14 mouse cellular contexts compared by ENCODE assay signal in the genomic region with DNA sequence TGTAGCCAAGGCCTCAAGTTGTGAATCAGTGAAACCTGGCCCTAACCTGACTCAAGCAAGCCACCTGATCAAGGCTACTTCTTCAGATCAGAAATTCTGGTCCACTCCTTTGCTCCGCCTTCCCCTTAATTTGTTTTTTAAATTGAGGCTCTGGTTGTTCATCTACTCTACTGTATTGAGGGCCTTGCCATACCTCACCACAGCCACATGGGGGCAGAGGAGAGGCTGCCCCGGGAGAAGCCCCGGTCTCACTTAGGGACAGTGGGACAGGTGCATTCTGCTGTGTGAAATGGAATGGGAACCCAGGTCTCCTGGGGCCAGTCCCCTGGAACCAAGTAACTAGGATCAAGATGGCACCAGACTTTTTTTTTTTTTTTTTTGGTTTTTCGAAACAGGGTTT. TPM values are rescaled to one million over a fixed set of nuclear protein-coding genes. Genes with fewer than 3 reads are reported as not detected.
A peak's percentile ranks its signal among the peaks of the same experiment; 100 is the strongest.
DNase-seq lines count a peak whose midpoint lies in the region; ATAC-seq and TF ChIP-seq lines count a peak whose summit lies in the region.
"Had no signal": no experiment of that assay in that cellular context is flagged by ENCODE, and none has a peak within 500 bp of the region (broad histone marks: within the 10 kb centered on the region; RNA-seq: fewer than 3 reads in every experiment).

No protein-coding gene starts in this region.

- no peak overlapping the region for H3K27ac ChIP-seq in forebrain, postnatal 0 days (ENCODE audit: low read depth, low read length)
- H3K27ac ChIP-seq in forebrain, embryonic 10.5 days: no peak overlapping the region
- H3K27ac ChIP-seq in lung, postnatal 0 days (ENCODE audit: low read length): no peak overlapping the region

- peak; percentile 37 for TF ChIP-seq CTCF in forebrain, postnatal 0 days (IDR thresholded peaks at IDR 0.05; ENCODE audit: low read depth)
- peak; percentile 64 for TF ChIP-seq CTCF in lung, postnatal 0 days (IDR thresholded peaks at IDR 0.05)

- H3K4me1 ChIP-seq in forebrain, postnatal 0 days (ENCODE audit: insufficient read depth): no peaks in the 10 kb centered on the region
- H3K4me1 ChIP-seq in forebrain, embryonic 10.5 days: peaks cover 20% of the 10 kb centered on the region
- no peaks in the 10 kb centered on the region for H3K4me1 ChIP-seq in lung, postnatal 0 days (ENCODE audit: insufficient read depth, low read depth, low read length)

- H3K4me3 ChIP-seq in forebrain, postnatal 0 days (ENCODE audit: low read depth, low read length): no peak overlapping the region
- H3K4me3 ChIP-seq in forebrain, embryonic 10.5 days: no peak overlapping the region
- H3K4me3 ChIP-seq in lung, postnatal 0 days (ENCODE audit: low read depth, low read length): no peak overlapping the region

- H3K27me3 ChIP-seq in forebrain, postnatal 0 days (ENCODE audit: insufficient read depth, low read length): no peaks in the 10 kb centered on the region
- 0 out of 2 replicates have a peak, but pooled peaks cover 1% of the 10 kb centered on the region for H3K27me3 ChIP-seq in forebrain, embryonic 10.5 days (ENCODE audit: poor library complexity, severe bottlenecking)
- H3K27me3 ChIP-seq in lung, postnatal 0 days (replicated peaks; ENCODE audit: insufficient read depth, low read length): no peaks in the 10 kb centered on the region

- H3K9me3 ChIP-seq in forebrain, postnatal 0 days (ENCODE audit: low read length): no peaks in the 10 kb centered on the region
- H3K9me3 ChIP-seq in forebrain, embryonic 10.5 days: no peaks in the 10 kb centered on the region
- no peaks in the 10 kb centered on the region for H3K9me3 ChIP-seq in lung, postnatal 0 days (ENCODE audit: low read length)

- ATAC-seq in forebrain, postnatal 0 days: no peak
- no peak for ATAC-seq in lung, postnatal 0 days
- ATAC-seq in common myeloid progenitor, adult 5-6 weeks (replicated peaks; ENCODE audit: low read depth, poor library complexity, severe bottlenecking): peak; percentile 83
- ATAC-seq: hindbrain, embryonic 16.5 days had no signal

- DNase-seq in forebrain, postnatal 0 days: no peak
- DNase-seq in forebrain, embryonic 10.5 days (ENCODE audit: extremely low spot score, low spot score): no peak
- no peak for DNase-seq in lung, postnatal 0 days (ENCODE audit: low spot score)
- DNase-seq in lung, postnatal 10 days: no peak
- DNase-seq in thymus, postnatal 25 days: peak; percentile 9
- DNase-seq in urinary bladder, postnatal 25 days (ENCODE audit: low spot score): no peak
- DNase-seq in retina, embryonic 14.5 days (ENCODE audit: low spot score): no peak
- DNase-seq: adrenal gland, postnatal 10 days; heart, adult 11 months; lung, adult 18-20 months had no signal

- no peak overlapping the region for H3K9ac ChIP-seq in forebrain, postnatal 0 days
- no peak overlapping the region for H3K9ac ChIP-seq in lung, postnatal 0 days (replicated peaks; ENCODE audit: low read depth)

- H3K36me3 ChIP-seq in forebrain, postnatal 0 days (ENCODE audit: insufficient read depth): no peaks in the 10 kb centered on the region
- no peaks in the 10 kb centered on the region for H3K36me3 ChIP-seq in forebrain, embryonic 10.5 days (replicated peaks)
- H3K36me3 ChIP-seq in lung, postnatal 0 days (ENCODE audit: insufficient read depth, low read length): no peaks in the 10 kb centered on the region

- no peak overlapping the region for H3K4me2 ChIP-seq in forebrain, postnatal 0 days (ENCODE audit: low read depth)
- H3K4me2 ChIP-seq in lung, postnatal 0 days (replicated peaks; ENCODE audit: low read depth, low read length): no peak overlapping the region

- 72% methylated on average over 4 of the region's 4 CpGs for WGBS in forebrain, postnatal 0 days
- 75% methylated on average over 4 of the region's 4 CpGs for WGBS in forebrain, embryonic 10.5 days
- 56% methylated on average over 4 of the region's 4 CpGs for WGBS in lung, postnatal 0 days

- TF ChIP-seq EP300 in lung, postnatal 0 days (IDR thresholded peaks at IDR 0.05): no peak

RNA-seq across cellular contexts. Expression of a gene that starts 5.9 kb away (rescaled TPM):
- not detected in 2 replicates for total RNA-seq in forebrain, postnatal 0 days (2014; rRNA removed)
- polyA plus RNA-seq in forebrain, postnatal 0 days (2015; fragmentation: Nextera tagmentation; extraction: Ambion mirVana): 1.4 and 1.5 TPM in 2 replicates
- polyA plus RNA-seq in forebrain, embryonic 10.5 days (2016; fragmentation: Nextera tagmentation; extraction: Ambion mirVana): not detected in 2 replicates
- polyA plus RNA-seq in lung, postnatal 0 days (2015; fragmentation: Nextera tagmentation; extraction: Ambion mirVana): 2.1 and 4.4 TPM in 2 replicates
- total RNA-seq in common myeloid progenitor, adult 5-6 weeks (2017): not detected in 2 replicates
- total RNA-seq: layer of hippocampus, postnatal 14 days had no signal
- polyA plus RNA-seq: C2C12 had no signal

RNA-seq across cellular contexts. Expression of a gene that starts 18.2 kb away (rescaled TPM):
- 2.2 and 5.2 TPM in 2 replicates for total RNA-seq in forebrain, postnatal 0 days (2014; rRNA removed)
- 7.2 and 7.4 TPM in 2 replicates for polyA plus RNA-seq in forebrain, postnatal 0 days (2015; fragmentation: Nextera tagmentation; extraction: Ambion mirVana)
- not detected in 2 replicates for polyA plus RNA-seq in forebrain, embryonic 10.5 days (2016; fragmentation: Nextera tagmentation; extraction: Ambion mirVana)
- 65.2 and 74.3 TPM in 2 replicates for polyA plus RNA-seq in lung, postnatal 0 days (2015; fragmentation: Nextera tagmentation; extraction: Ambion mirVana)
- total RNA-seq in common myeloid progenitor, adult 5-6 weeks (2017): 4.2 TPM in 1 of 2 replicates, not detected in the other
- polyA plus RNA-seq: C2C12 had no signal

RNA-seq across cellular contexts. Expression of a gene that starts 30.5 kb away (rescaled TPM):
- 2.8 and 4.6 TPM in 2 replicates for total RNA-seq in forebrain, postnatal 0 days (2014; rRNA removed)
- 2.3 and 3.5 TPM in 2 replicates for polyA plus RNA-seq in forebrain, postnatal 0 days (2015; fragmentation: Nextera tagmentation; extraction: Ambion mirVana)
- 0.73 and 1.0 TPM in 2 replicates for polyA plus RNA-seq in forebrain, embryonic 10.5 days (2016; fragmentation: Nextera tagmentation; extraction: Ambion mirVana)
- 6.7 and 7.3 TPM in 2 replicates for polyA plus RNA-seq in lung, postnatal 0 days (2015; fragmentation: Nextera tagmentation; extraction: Ambion mirVana)
- total RNA-seq in common myeloid progenitor, adult 5-6 weeks (2017): 0.78 TPM in 1 of 2 replicates, not detected in the other

RNA-seq across cellular contexts. Expression of a gene that starts 38.3 kb away (rescaled TPM):
- not detected in 2 replicates for total RNA-seq in forebrain, postnatal 0 days (2014; rRNA removed)
- polyA plus RNA-seq in forebrain, postnatal 0 days (2015; fragmentation: Nextera tagmentation; extraction: Ambion mirVana): 0.15 and 0.65 TPM in 2 replicates
- polyA plus RNA-seq in forebrain, embryonic 10.5 days (2016; fragmentation: Nextera tagmentation; extraction: Ambion mirVana): 0.16 and 0.48 TPM in 2 replicates
- polyA plus RNA-seq in lung, postnatal 0 days (2015; fragmentation: Nextera tagmentation; extraction: Ambion mirVana): 0.18 and 0.21 TPM in 2 replicates
- total RNA-seq in common myeloid progenitor, adult 5-6 weeks (2017): not detected in 2 replicates
- total RNA-seq: adrenal gland, postnatal 10 days; layer of hippocampus, postnatal 14 days had no signal
- polyA plus RNA-seq: C2C12 had no signal

RNA-seq across cellular contexts. Expression of a gene that starts 41.8 kb away (rescaled TPM):
- not detected in 2 replicates for total RNA-seq in forebrain, postnatal 0 days (2014; rRNA removed)
- polyA plus RNA-seq in forebrain, postnatal 0 days (2015; fragmentation: Nextera tagmentation; extraction: Ambion mirVana): 0.07 TPM in 1 of 2 replicates, not detected in the other
- polyA plus RNA-seq in forebrain, embryonic 10.5 days (2016; fragmentation: Nextera tagmentation; extraction: Ambion mirVana): not detected in 2 replicates
- polyA plus RNA-seq in lung, postnatal 0 days (2015; fragmentation: Nextera tagmentation; extraction: Ambion mirVana): 1.1 and 1.4 TPM in 2 replicates
- total RNA-seq in common myeloid progenitor, adult 5-6 weeks (2017): 20.3 and 28.0 TPM in 2 replicates
- total RNA-seq: layer of hippocampus, postnatal 14 days had no signal
- polyA plus RNA-seq: C2C12 had no signal
